Mouse (Mus musculus) granulocyte monocyte progenitor cell, adult 5-6 weeks (primary cell): ENCODE measurements around the gene Tmc7. TPM values are rescaled to one million over a fixed set of nuclear protein-coding genes. Genes with fewer than 3 reads are reported as not detected.

Experiments used
- ATAC-seq: replicated peaks from 2 replicates; pipeline ENCODE4 v1.8.0; 2016; ENCODE audit warnings: mild to moderate bottlenecking, moderate TSS enrichment, inconsistent platforms; ENCODE audit not compliant: poor library complexity, severe bottlenecking
- total RNA-seq, 2 experiments: library from RNA; stranded (forward) in 1 of 2; stranded (reverse) in 1 of 2; fragments of 200-712, 200-1000 nt in 1 of 2; fragments of >200 nt in 1 of 2; fragmentation: Nextera tagmentation in 1 of 2; gene quantifications; 2 replicates each; pipeline ENCODE4 v1.2.3; 2014 to 2017

The Tmc7 gene
- total RNA-seq, 2 experiments from 2014 or later, result 0.10 to 0.37 TPM

GRCm38 (mm10) chr7:118517819-118518218 is 66.7 kb downstream of the Tmc7 start:
- ATAC-seq, result peak; percentile 58

GRCm38 (mm10) chr7:118508556-118508955 is 76.0 kb downstream of the Tmc7 start:
- no peak for ATAC-seq

GRCm38 (mm10) chr7:118503844-118504243 is 80.7 kb downstream of the Tmc7 start:
- ATAC-seq, result no peak

DNA sequence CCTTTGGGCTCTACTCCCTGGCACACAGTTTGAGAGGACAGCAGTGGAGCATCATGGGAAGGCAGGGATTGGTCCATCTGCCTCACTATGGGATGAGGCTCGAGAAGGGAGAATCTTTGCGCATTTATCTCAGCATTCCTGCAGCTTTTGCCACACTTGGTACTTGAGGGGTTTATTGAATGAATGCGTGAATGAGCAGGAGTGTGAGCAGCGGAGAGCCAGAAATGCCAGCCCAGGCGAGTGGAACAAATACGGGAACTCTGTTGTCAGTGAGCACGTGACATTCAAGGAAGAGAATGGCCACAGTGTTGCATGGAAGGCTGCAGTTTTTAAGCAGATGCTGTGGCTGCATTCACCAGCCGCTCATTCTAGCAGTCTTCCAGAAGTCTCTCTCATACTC is 82.2 kb downstream of the Tmc7 start:
- ATAC-seq, result no peak

GRCm38 (mm10) chr7:118499784-118500435 is 84.6 kb downstream of the Tmc7 start:
- no peak for ATAC-seq

DNA sequence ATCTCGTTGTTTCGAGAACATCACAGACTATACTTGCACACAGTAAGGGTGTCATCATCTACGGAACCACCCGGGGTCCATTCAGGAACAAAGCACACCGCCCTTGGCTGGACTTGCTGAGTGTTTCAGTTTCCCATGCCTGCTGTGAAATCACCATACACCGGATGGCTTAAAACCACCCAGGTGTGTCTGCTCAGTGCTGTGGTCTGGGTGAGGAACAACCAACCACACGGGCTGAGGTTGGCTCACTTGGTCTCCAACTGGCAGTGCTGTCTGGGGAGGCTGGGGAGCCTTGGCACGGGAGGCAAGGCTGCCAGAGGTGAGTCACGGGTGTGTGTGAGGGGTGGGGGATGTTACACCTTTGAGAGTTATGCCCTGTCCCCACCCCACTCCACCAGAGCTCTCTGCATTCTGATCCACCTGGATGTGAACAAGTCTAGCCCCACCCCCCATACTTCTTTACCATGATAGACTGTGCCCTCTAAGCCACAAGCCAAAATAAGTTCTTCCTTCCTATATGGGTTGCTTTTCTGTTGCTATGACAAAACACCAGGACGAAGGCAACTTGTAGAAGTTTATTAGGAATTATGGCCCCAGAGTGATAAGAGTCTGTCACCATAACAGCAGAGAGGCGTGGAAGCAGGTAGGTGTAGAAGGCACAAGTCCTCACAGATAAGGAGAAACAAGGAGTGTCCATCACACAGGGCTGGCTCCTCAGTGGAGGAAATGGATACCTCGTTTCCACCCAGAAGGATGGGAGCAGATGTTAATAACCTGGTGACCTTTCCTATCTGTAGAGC is 85.4 kb downstream of the Tmc7 start:
- ATAC-seq, result no peak

DNA sequence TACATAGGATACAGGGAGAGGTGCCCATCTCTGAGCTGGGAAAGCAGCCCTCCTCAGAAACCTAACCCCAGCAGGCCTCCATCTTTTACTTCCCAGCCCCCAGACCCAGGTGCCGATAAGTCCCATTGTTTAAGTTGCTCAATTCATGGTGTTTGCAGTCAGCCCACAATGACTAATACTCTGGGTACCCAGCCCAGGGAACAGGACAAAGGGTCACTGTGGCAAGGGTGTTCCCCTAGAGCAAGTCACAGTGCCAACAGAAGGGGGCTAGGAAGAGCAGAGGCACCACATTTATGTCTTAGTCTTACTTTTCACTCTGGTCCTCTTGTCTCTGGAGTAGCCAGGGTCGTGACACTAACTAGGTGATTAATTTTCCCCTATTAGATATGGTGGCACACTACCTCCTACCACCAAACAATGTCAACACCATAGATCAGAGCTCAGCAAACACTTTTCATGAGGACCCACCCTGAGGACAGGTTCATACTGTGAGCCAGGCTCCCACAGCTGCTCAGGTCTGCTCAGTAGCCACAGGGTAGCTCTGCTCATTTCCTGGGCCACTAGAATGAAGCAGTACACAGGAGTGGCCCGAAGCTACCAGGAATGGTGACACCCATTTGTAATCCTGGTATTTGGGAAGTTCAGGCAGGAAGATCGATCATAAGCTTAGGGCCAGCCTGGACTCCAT is 89.5 kb downstream of the Tmc7 start:
- ATAC-seq, result no peak

GRCm38 (mm10) chr7:118493892-118494291 is 90.6 kb downstream of the Tmc7 start:
- ATAC-seq, result no peak

DNA sequence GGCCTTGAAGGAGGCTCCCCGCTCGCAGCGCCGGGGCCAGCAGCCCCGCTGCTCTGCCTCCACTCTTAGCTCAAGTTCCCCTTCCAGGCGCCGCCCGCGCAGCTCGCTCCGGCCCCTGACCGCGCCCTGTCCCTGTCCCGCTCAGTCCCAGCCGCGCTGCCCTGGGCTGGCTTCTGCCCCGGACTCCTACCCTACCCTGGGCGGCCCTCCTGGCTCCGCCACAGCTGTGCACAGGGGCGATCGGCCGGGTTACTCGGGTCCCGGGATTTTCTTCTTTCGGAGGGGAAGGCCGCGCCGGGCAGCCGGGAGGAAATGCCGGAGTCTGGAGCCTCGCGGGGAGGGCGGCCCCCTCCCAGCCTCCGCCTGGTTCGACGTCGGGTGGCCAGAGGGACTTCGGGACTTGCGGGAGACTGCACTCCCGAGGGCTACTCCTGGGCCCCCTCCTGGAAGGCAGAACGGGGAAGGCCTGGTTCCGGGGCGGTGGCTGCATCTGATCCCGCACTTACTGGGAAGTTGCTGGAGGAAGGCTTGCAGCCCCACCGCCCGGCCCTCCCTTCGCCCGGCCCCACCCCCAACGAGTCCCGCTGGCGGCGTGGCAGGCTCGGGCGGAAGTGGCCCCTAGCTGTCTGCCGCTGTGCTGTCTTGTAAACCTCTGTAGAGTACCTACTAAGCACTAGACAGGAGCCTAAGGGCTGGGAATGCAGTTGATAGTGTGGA is 92.9 kb downstream of the Tmc7 start, which contains the start of gene Itpripl2:
TSS of gene Itpripl2 (minus strand) at position 545 of the 717 bp plus-strand sequence.
- ATAC-seq, result peak; percentile 84

GRCm38 (mm10) chr7:118490666-118491430 is 93.7 kb downstream of the Tmc7 start:
- peak; percentile 64 for ATAC-seq

DNA sequence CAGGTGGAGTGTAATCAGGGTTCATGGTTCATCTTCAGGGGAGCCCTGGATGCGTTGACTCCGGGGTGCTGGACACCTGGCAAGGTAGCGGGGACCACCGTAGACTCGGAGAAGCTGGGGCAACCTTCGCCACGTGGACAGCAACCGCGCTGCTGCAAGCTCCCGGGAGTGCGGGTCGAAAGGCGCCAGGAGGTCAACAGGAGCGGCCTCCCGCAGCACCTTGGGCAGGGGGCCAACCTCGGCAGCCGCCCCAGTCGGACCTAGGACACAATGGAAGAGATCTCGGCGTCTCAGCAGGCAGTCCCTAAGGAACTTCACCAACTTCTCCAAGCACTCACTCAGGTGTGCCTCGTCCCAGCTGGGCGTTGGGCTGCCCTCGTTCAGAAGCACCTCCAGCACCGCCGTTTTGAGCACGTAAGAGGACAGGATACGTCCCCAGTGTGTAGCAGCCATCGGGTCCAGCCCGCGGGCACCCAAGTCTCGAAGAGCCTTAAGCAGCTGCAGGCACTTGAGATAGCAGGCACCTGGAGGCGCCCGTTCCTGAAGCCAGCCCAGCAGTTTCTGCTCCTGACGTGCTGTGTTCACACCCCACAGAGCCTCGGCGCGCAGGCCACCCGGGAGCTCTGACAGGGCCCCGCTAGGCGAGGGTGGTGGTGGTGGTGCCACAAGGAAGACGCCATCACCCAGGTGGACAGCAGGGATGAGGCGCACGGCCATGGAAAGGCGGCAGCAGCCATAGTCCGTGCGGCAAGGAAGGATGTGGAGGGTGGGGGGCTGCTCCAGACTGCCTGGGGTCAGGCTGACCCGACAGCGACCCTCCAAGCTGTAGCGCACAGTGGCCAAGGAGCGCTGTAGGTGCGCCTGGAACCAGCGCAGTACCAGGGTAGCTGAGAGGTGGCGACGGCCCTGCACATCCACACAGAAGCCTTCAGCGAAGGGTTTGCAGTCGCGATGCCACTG is 94.5 kb downstream of the Tmc7 start:
- ATAC-seq, result no peak

DNA sequence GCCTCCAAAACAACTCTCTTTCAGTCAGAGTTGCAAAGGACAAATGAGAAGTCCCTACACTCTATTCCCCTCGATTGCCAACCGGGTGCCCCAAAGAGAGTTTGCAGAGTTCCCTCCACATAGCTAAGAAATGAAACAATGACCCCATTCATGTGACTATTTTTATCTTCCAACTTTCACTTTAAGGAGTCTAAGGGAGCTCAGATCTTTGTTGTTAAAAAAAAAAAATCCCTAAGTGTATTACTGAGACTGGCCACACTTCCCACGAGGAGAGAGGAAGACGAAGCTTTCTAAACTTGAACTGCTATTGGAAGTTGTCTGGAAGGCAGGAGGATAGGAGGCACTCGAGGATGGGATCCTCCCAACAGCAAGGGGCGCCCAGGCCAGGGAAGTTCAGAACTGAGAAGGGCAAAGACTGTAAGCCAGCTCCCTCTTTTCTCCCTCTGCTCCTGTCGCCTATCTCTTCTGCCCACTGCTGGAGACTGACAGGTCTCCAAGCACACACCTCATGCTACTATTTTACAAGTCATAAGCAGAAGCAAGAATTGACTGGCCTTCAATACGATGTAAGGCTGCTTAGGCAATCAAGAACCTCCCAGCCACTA is 96.4 kb downstream of the Tmc7 start:
- ATAC-seq, result no peak

DNA sequence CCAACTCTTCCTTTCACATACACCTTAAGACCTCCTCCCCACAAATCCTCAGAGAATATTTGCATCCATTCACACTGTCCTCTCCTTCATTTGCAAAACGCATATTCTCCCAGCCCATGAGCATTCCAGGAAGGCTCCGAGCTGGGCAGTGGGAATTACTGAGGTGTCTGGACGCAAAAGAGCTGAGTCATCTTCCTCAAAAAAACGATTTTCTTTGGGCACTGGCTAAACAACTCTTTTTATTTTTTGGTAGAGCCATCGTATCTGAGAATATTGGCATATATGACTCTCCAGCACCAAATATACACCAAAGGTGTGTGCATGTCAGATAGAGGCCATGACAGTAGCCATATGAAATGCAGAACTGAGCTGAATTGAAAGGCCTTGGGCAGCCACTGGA is 97.6 kb downstream of the Tmc7 start:
- no peak for ATAC-seq

Other genes starting within 250 kb of the Tmc7 start
- not detected in 2 replicates for gene Syt17, start 136.5 kb downstream of the Tmc7 start, total RNA-seq (2014; fragmentation: Nextera tagmentation)
- not detected in 2 replicates for gene Syt17, start 136.5 kb downstream of the Tmc7 start, total RNA-seq (2017)
- 9.0 and 11.3 TPM in 2 replicates for gene Itpripl2, start 92.8 kb downstream of the Tmc7 start, total RNA-seq (2014; fragmentation: Nextera tagmentation)
- gene Itpripl2, start 92.8 kb downstream of the Tmc7 start, total RNA-seq (2017), result 18.3 and 21.2 TPM in 2 replicates
- gene Coq7, start 51.4 kb downstream of the Tmc7 start, total RNA-seq (2014; fragmentation: Nextera tagmentation), result 30.7 and 37.8 TPM in 2 replicates
- gene Coq7, start 51.4 kb downstream of the Tmc7 start, total RNA-seq (2017), result 20.7 and 31.4 TPM in 2 replicates
- not detected in 2 replicates for gene Tmc5, start 12.6 kb upstream of the Tmc7 start, total RNA-seq (2014; fragmentation: Nextera tagmentation)
- not detected in 2 replicates for gene Tmc5, start 12.6 kb upstream of the Tmc7 start, total RNA-seq (2017)
- gene Gde1, start 121.0 kb upstream of the Tmc7 start, total RNA-seq (2014; fragmentation: Nextera tagmentation), result 33.9 and 35.5 TPM in 2 replicates
- gene Gde1, start 121.0 kb upstream of the Tmc7 start, total RNA-seq (2017), result 36.2 and 37.8 TPM in 2 replicates
- gene Ccp110, start 127.8 kb upstream of the Tmc7 start, total RNA-seq (2014; fragmentation: Nextera tagmentation), result 14.8 and 26.8 TPM in 2 replicates
- 19.8 and 20.7 TPM in 2 replicates for gene Ccp110, start 127.8 kb upstream of the Tmc7 start, total RNA-seq (2017)
- gene Vps35l, start 155.5 kb upstream of the Tmc7 start, total RNA-seq (2014; fragmentation: Nextera tagmentation), result 72.4 and 76.4 TPM in 2 replicates
- gene Vps35l, start 155.5 kb upstream of the Tmc7 start, total RNA-seq (2017), result 45.1 and 57.0 TPM in 2 replicates